Mouse (Mus musculus) C2C12 (cell line): Measurements from ENCODE around the gene Efnb3.

ENCODE experiments used
- CEBPB ChIP-seq: IDR thresholded peaks from one replicate; pipeline ENCODE4 v1.6.1; 2011; ENCODE audit warnings: low read depth, mild to moderate bottlenecking, control low read depth, moderate library complexity
- CTCF ChIP-seq: IDR thresholded peaks from one replicate; pipeline ENCODE4 v1.5.1; 2011; ENCODE audit not compliant: control insufficient read depth, insufficient read depth, insufficient read length
- FOSL1 ChIP-seq: IDR thresholded peaks from one replicate; pipeline ENCODE4 v1.8.0; 2011; ENCODE audit warnings: mild to moderate bottlenecking, low read length; ENCODE audit not compliant: poor library complexity, insufficient read depth, severe bottlenecking
- MAX ChIP-seq: IDR thresholded peaks from one replicate; pipeline ENCODE4 v1.6.1; 2011; ENCODE audit warnings: mild to moderate bottlenecking, control low read depth
- MYOD1 ChIP-seq: IDR thresholded peaks from one replicate; pipeline ENCODE4 v1.6.1; 2011; ENCODE audit warnings: low read depth; ENCODE audit not compliant: control insufficient read depth, insufficient read length
- MYOG ChIP-seq: IDR thresholded peaks from one replicate; pipeline ENCODE4 v1.6.1; 2011; ENCODE audit not compliant: control insufficient read depth, insufficient read length; ENCODE audit errors: extremely low read depth
- USF1 ChIP-seq: IDR thresholded peaks from one replicate; pipeline ENCODE4 v1.6.1; 2011; ENCODE audit warnings: low read depth, mild to moderate bottlenecking, control low read depth, moderate library complexity

DNA sequence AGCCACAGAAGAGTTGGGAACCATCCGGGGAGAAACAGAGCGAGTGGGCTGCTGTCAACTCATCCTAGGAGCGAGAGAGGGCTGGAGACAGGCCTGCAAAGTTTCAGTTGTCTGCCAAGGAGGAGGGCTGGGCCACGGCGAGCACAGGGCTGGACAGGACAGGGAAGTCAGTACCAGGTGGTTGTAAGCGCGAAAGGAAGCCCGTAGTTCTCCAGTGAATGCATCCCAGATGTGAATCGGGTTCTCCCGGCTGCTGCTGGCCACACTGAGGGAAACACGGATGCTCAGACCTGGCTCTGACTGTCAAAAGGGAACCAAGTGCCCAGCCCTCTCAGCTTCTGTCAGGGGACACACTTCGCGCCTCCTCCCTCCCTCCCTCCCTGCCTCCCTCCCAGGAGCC is 3.4 kb upstream of the Efnb3 start:
- no peak for TF ChIP-seq CEBPB
- TF ChIP-seq CTCF, result no peak
- no peak for TF ChIP-seq MYOD1
- TF ChIP-seq MAX, result no peak
- TF ChIP-seq USF1, result no peak
- no peak for TF ChIP-seq MYOG
- TF ChIP-seq FOSL1, result no peak
